Mouse (Mus musculus) erythroblast, embryonic 14.5 days (primary cell): ENCODE results near the gene Pawr.

Experiments
- GATA1 ChIP-seq: IDR thresholded peaks from 2 replicates; pipeline ENCODE4 v1.6.1; 2012; ENCODE audit warnings: low read length, inconsistent platforms, mixed read lengths
- TAL1 ChIP-seq: IDR thresholded peaks from 3 replicates; pipeline ENCODE4 v1.6.1; 2012; ENCODE audit warnings: low read length, inconsistent platforms, mixed read lengths

GRCm38 (mm10) chr10:108328983-108329382, 2.9 kb upstream of the Pawr start:
- TF ChIP-seq GATA1 (no peak), TAL1 (no peak)
